Comparison of ENCODE assay signal across 37 mouse cellular contexts in the genomic region with DNA sequence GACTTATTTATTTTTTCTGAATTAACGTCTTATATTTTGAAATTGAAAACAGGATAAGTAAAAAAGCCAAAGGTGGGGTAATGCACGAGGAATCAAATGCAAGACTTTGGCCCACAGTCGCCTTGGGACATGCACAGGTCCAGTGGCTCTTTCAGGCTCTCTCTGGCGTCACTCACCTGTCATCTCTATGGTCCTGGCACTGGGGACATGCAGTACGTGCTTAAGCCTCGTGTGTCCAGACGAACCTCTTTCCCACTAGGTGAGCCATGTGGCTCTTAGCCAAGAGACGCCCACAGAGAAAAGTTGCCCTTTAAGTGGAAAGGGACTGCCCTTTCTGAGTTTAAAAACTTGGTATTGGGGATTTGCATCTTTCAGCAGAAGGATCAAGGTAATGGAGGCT. TPM values are rescaled to one million over a fixed set of nuclear protein-coding genes. Genes with fewer than 3 reads are reported as not detected.
"Had no signal": no experiment of that assay in that cellular context is flagged by ENCODE, and none has a peak within 500 bp of the region (broad histone marks: within the 10 kb centered on the region; RNA-seq: fewer than 3 reads in every experiment).

No protein-coding gene starts in this region.

- H3K4me3 ChIP-seq: heart, embryonic 10.5 days; heart, embryonic 13.5 days; heart, embryonic 15.5 days; hindbrain, embryonic 13.5 days; hindbrain, embryonic 15.5 days; kidney, embryonic 15.5 days; limb, embryonic 13.5 days; limb, embryonic 15.5 days had no signal

- H3K9ac ChIP-seq: heart, embryonic 13.5 days; heart, embryonic 15.5 days; hindbrain, embryonic 13.5 days; hindbrain, embryonic 15.5 days; kidney, embryonic 15.5 days; limb, embryonic 13.5 days; limb, embryonic 15.5 days; liver, embryonic 14.5 days had no signal

- H3K9me3 ChIP-seq: heart, embryonic 10.5 days; heart, embryonic 13.5 days; heart, embryonic 15.5 days; hindbrain, embryonic 13.5 days; hindbrain, embryonic 15.5 days; kidney, embryonic 15.5 days; limb, embryonic 13.5 days; limb, embryonic 15.5 days had no signal

- H3K4me2 ChIP-seq: heart, embryonic 13.5 days; heart, embryonic 15.5 days; hindbrain, embryonic 13.5 days; hindbrain, embryonic 15.5 days; kidney, embryonic 15.5 days; limb, embryonic 13.5 days; limb, embryonic 15.5 days had no signal

- ATAC-seq: hindbrain, postnatal 0 days; intestine, embryonic 16.5 days had no signal

- H3K36me3 ChIP-seq: heart, embryonic 10.5 days; heart, embryonic 13.5 days; heart, embryonic 15.5 days; hindbrain, embryonic 13.5 days; hindbrain, embryonic 15.5 days; kidney, embryonic 15.5 days; limb, embryonic 13.5 days; limb, embryonic 15.5 days had no signal

- DNase-seq: gastrocnemius, postnatal 10 days; gastrocnemius, postnatal 25 days; heart, adult 18-20 months; heart, postnatal 14 days; heart, postnatal 36 days; kidney, adult 11 months; kidney, adult 2 months; kidney, adult 9 months; kidney, postnatal 14 days; kidney, postnatal 36 days; layer of hippocampus, adult 9-11 months; layer of hippocampus, postnatal 36 days; left cerebral cortex, postnatal 4 days; lung, adult 18-20 months had no signal

- H3K4me1 ChIP-seq: heart, embryonic 10.5 days; hindbrain, embryonic 15.5 days had no signal

- H3K27ac ChIP-seq: heart, embryonic 10.5 days; heart, embryonic 13.5 days; heart, embryonic 15.5 days; hindbrain, embryonic 13.5 days; hindbrain, embryonic 15.5 days; hindbrain, postnatal 0 days; kidney, embryonic 15.5 days; kidney, postnatal 0 days; limb, embryonic 13.5 days; limb, embryonic 15.5 days; liver, embryonic 14.5 days had no signal

- H3K27me3 ChIP-seq: hindbrain, embryonic 15.5 days had no signal

RNA-seq across cellular contexts. Expression of gene Ffar4, which starts 7.5 kb away (rescaled TPM):
- total RNA-seq: gastrocnemius, adult 18-20 months; heart, adult 8-10 months; hematopoietic stem cell, adult 5-6 weeks; hindbrain, postnatal 0 days; layer of hippocampus, adult 18-20 months; layer of hippocampus, postnatal 14 days; layer of hippocampus, postnatal 36 days; left cerebral cortex, adult 18-20 months; left cerebral cortex, postnatal 25 days had no signal
- polyA plus RNA-seq: heart, postnatal 0 days; hindbrain, embryonic 11.5 days; hindbrain, embryonic 13.5 days; limb, embryonic 13.5 days had no signal

RNA-seq across cellular contexts. Expression of gene Cep55, which starts 34.5 kb away (rescaled TPM):
- total RNA-seq: gastrocnemius, adult 18-20 months; left cerebral cortex, adult 18-20 months had no signal

RNA-seq across cellular contexts. Expression of gene Rbp4, which starts 35.7 kb away (rescaled TPM):
- total RNA-seq: hematopoietic stem cell, adult 5-6 weeks had no signal

RNA-seq across cellular contexts. Expression of gene Pde6c, which starts 43.2 kb away (rescaled TPM):
- total RNA-seq: gastrocnemius, adult 18-20 months; gastrocnemius, postnatal 10 days; gastrocnemius, postnatal 25 days; gastrocnemius, postnatal 4 days; heart, adult 18-20 months; heart, adult 8-10 months; heart, postnatal 14 days; heart, postnatal 36 days; hematopoietic stem cell, adult 5-6 weeks; hindbrain, postnatal 0 days; layer of hippocampus, postnatal 36 days had no signal
- polyA plus RNA-seq: heart, embryonic 13.5 days; heart, embryonic 15.5 days; heart, postnatal 0 days; hindbrain, embryonic 11.5 days; kidney, adult 2 months; large intestine, adult 2 months; limb, embryonic 13.5 days; limb, embryonic 15.5 days had no signal
